In the genomic region with DNA sequence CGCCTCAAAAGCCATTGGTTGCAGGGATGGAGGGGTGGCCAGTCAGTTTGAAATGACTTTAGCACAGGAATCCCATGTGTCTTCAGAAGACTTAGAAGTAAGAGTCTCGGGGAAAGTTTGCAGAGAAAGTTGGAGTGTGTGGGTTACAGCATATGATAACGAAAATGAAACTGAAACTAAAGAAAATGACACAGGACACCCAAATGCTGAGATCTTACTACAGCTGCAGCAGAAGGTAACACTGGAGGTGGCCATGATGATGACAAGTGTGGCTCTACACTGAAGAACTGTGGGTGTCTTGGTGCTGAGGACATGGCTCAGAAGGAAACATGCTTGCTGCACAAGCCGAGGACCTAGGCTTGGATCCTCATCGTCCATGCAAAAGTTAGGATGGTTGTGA, we compare ENCODE assay signal across 33 mouse cellular contexts. TPM values are rescaled to one million over a fixed set of nuclear protein-coding genes. Genes with fewer than 3 reads are reported as not detected.
DNase-seq lines count a peak whose midpoint lies in the region; ATAC-seq and TF ChIP-seq lines count a peak whose summit lies in the region.
"Had no signal": no experiment of that assay in that cellular context is flagged by ENCODE, and none has a peak within 500 bp of the region (broad histone marks: within the 10 kb centered on the region; RNA-seq: fewer than 3 reads in every experiment).

No protein-coding gene starts in this region.

- no peaks in the 10 kb centered on the region for H3K9me3 ChIP-seq in MEL (replicated peaks; ENCODE audit: insufficient read depth, low read length)
- peaks cover 25% of the 10 kb centered on the region for H3K9me3 ChIP-seq in midbrain, postnatal 0 days (ENCODE audit: low read length)
- H3K9me3 ChIP-seq in hindbrain, embryonic 13.5 days, result peaks cover 10% of the 10 kb centered on the region; the same call in 1 of the 2 replicates
- H3K9me3 ChIP-seq: embryonic facial prominence, embryonic 12.5 days; embryonic facial prominence, embryonic 15.5 days; heart, embryonic 10.5 days; heart, embryonic 13.5 days had no signal

- peak; percentile 53 for DNase-seq in heart, adult 11 months
- no peak for DNase-seq in heart, postnatal 36 days
- DNase-seq in MEL (ENCODE audit: low read depth, low spot score), result peak; percentile 13
- DNase-seq in midbrain, postnatal 0 days (ENCODE audit: low spot score), result no peak
- no peak for DNase-seq in heart, adult 2 months
- DNase-seq: adrenal gland, postnatal 10 days; adrenal gland, postnatal 36 days; cerebellum, adult 18-20 months; cerebellum, adult 9-10 months; cerebellum, postnatal 25 days; forebrain, postnatal 0 days; gastrocnemius, adult 2 months; gastrocnemius, postnatal 14 days; heart, adult 18-20 months; heart, postnatal 14 days had no signal

- 82% methylated on average over 5 of the region's 5 CpGs for WGBS in midbrain, postnatal 0 days
- 86% methylated on average over 5 of the region's 5 CpGs for WGBS in hindbrain, embryonic 13.5 days
- 67% methylated on average over 5 of the region's 5 CpGs for WGBS in heart, adult 2 months

- no peaks in the 10 kb centered on the region for H3K79me2 ChIP-seq in MEL (ENCODE audit: control insufficient read depth, insufficient read depth, low read length, poor library complexity)
- H3K79me2 ChIP-seq in heart, adult 2 months (replicated peaks; ENCODE audit: control insufficient read depth, insufficient read depth, low read length), result no peaks in the 10 kb centered on the region

- TF ChIP-seq POLR2A in MEL (IDR thresholded peaks at IDR 0.05; ENCODE audit: control insufficient read depth in 1 of 2, insufficient read depth in 1 of 2, low read depth in 1 of 2, low read length in 2 of 2, poor library complexity in 1 of 2), result no peak
- TF ChIP-seq POLR2A in heart, adult 2 months (IDR thresholded peaks at IDR 0.05; ENCODE audit: insufficient read depth, low read depth, low read length), result no peak

- H3K27ac ChIP-seq in MEL (ENCODE audit: control insufficient read depth, low read depth, low read length), result no peak overlapping the region
- H3K27ac ChIP-seq in midbrain, postnatal 0 days (ENCODE audit: low read depth, low read length), result no peak overlapping the region
- no peak overlapping the region for H3K27ac ChIP-seq in hindbrain, embryonic 13.5 days
- H3K27ac ChIP-seq in heart, adult 2 months, result no peak overlapping the region
- H3K27ac ChIP-seq: embryonic facial prominence, embryonic 12.5 days; embryonic facial prominence, embryonic 15.5 days; gastrocnemius, adult 2 months; heart, embryonic 10.5 days; heart, embryonic 13.5 days; hindbrain, embryonic 12.5 days had no signal

- TF ChIP-seq EP300 in MEL (IDR thresholded peaks at IDR 0.05; ENCODE audit: low read depth in 1 of 2, low read length in 2 of 2), result no peak
- no peak for TF ChIP-seq EP300 in heart, adult 2 months (IDR thresholded peaks at IDR 0.05; ENCODE audit: insufficient read depth, low read depth, low read length)

- intact Hi-C loops in heart, postnatal 36 days (cut with DNase I), result no loop called here
- intact Hi-C loops in heart, adult 2 months (cut with DNase I), result no loop called here

- H3K4me1 ChIP-seq in MEL (ENCODE audit: control insufficient read depth in 1 of 2, insufficient read depth in 2 of 2, low read length in 2 of 2), result 0 out of 4 replicates have a peak, but pooled peaks cover 0 to 3% of the 10 kb centered on the region in 2 experiments
- no peaks in the 10 kb centered on the region for H3K4me1 ChIP-seq in midbrain, postnatal 0 days (ENCODE audit: insufficient read depth, low read length)
- no peaks in the 10 kb centered on the region for H3K4me1 ChIP-seq in hindbrain, embryonic 13.5 days (replicated peaks)
- H3K4me1 ChIP-seq in heart, adult 2 months (ENCODE audit: control insufficient read depth, insufficient read depth, low read length), result no peaks in the 10 kb centered on the region
- H3K4me1 ChIP-seq: embryonic facial prominence, embryonic 12.5 days; embryonic facial prominence, embryonic 15.5 days; heart, embryonic 10.5 days; heart, embryonic 13.5 days; hindbrain, embryonic 12.5 days had no signal

- peak; percentile 62 for ATAC-seq in CD4-positive, CD25-positive, alpha-beta regulatory T cell, adult 4 months
- ATAC-seq in midbrain, postnatal 0 days (ENCODE audit: low FRiP score), result no peak
- ATAC-seq in hindbrain, embryonic 13.5 days (ENCODE audit: low FRiP score), result no peak
- ATAC-seq: forebrain, embryonic 14.5 days; forebrain, postnatal 0 days; hindbrain, embryonic 16.5 days; intestine, embryonic 16.5 days had no signal

- H3K9ac ChIP-seq in MEL (ENCODE audit: control insufficient read depth, low read depth, low read length, poor library complexity, severe bottlenecking), result peak overlapping the region; percentile 4; the same call in 1 of the 2 replicates
- no peak overlapping the region for H3K9ac ChIP-seq in midbrain, postnatal 0 days (replicated peaks; ENCODE audit: low read length, poor library complexity, severe bottlenecking)
- H3K9ac ChIP-seq in hindbrain, embryonic 13.5 days, result no peak overlapping the region
- no peak overlapping the region for H3K9ac ChIP-seq in heart, adult 2 months (ENCODE audit: low read depth, low read length)
- H3K9ac ChIP-seq: embryonic facial prominence, embryonic 12.5 days; embryonic facial prominence, embryonic 15.5 days; forebrain, postnatal 0 days; heart, embryonic 13.5 days; hindbrain, embryonic 12.5 days had no signal

- no peaks in the 10 kb centered on the region for H3K27me3 ChIP-seq in MEL (ENCODE audit: control insufficient read depth in 1 of 2, insufficient read depth in 2 of 2, low read length in 2 of 2)
- no peaks in the 10 kb centered on the region for H3K27me3 ChIP-seq in midbrain, postnatal 0 days (ENCODE audit: insufficient read depth, low read length)
- no peaks in the 10 kb centered on the region for H3K27me3 ChIP-seq in hindbrain, embryonic 13.5 days
- H3K27me3 ChIP-seq in heart, adult 2 months (ENCODE audit: control insufficient read depth, insufficient read depth, low read length), result no peaks in the 10 kb centered on the region
- H3K27me3 ChIP-seq: embryonic facial prominence, embryonic 12.5 days; embryonic facial prominence, embryonic 15.5 days; heart, embryonic 13.5 days; hindbrain, embryonic 12.5 days had no signal

- peak overlapping the region; percentile 61 to 70 for H3K4me3 ChIP-seq in MEL (ENCODE audit: control insufficient read depth in 1 of 2, insufficient read depth in 1 of 2, low read depth in 2 of 2, low read length in 2 of 2)
- no peak overlapping the region for H3K4me3 ChIP-seq in midbrain, postnatal 0 days (ENCODE audit: low read depth, low read length)
- no peak overlapping the region for H3K4me3 ChIP-seq in hindbrain, embryonic 13.5 days
- H3K4me3 ChIP-seq in heart, adult 2 months, result no peak overlapping the region
- H3K4me3 ChIP-seq: embryonic facial prominence, embryonic 12.5 days; embryonic facial prominence, embryonic 15.5 days; gastrocnemius, adult 2 months; heart, embryonic 10.5 days; heart, embryonic 13.5 days; hindbrain, embryonic 12.5 days had no signal

- H3K36me3 ChIP-seq in MEL (ENCODE audit: control insufficient read depth in 1 of 2, insufficient read depth in 2 of 2, low read length in 2 of 2), result no peaks in the 10 kb centered on the region
- H3K36me3 ChIP-seq in midbrain, postnatal 0 days (ENCODE audit: insufficient read depth, low read length), result no peaks in the 10 kb centered on the region
- H3K36me3 ChIP-seq in hindbrain, embryonic 13.5 days, result no peaks in the 10 kb centered on the region
- H3K36me3 ChIP-seq in heart, adult 2 months (ENCODE audit: control insufficient read depth, insufficient read depth, low read length), result no peaks in the 10 kb centered on the region
- H3K36me3 ChIP-seq: embryonic facial prominence, embryonic 12.5 days; embryonic facial prominence, embryonic 15.5 days; heart, embryonic 10.5 days; heart, embryonic 13.5 days; hindbrain, embryonic 12.5 days had no signal

- no peak overlapping the region for H3K4me2 ChIP-seq in midbrain, postnatal 0 days (ENCODE audit: low read depth, low read length, poor library complexity, severe bottlenecking)
- H3K4me2 ChIP-seq in hindbrain, embryonic 13.5 days, result no peak overlapping the region
- H3K4me2 ChIP-seq: embryonic facial prominence, embryonic 12.5 days; embryonic facial prominence, embryonic 15.5 days; heart, embryonic 13.5 days; hindbrain, embryonic 12.5 days had no signal

- TF ChIP-seq CTCF in MEL (IDR thresholded peaks at IDR 0.05 in 2 of 3, conservative IDR thresholded peaks at IDR 0.05 in 1 of 3; ENCODE audit: control insufficient read depth in 1 of 3, insufficient read depth in 1 of 3, low read depth in 2 of 3, low read length in 3 of 3, poor library complexity in 1 of 3, severe bottlenecking in 1 of 3), result no peak
- TF ChIP-seq CTCF in midbrain, postnatal 0 days (IDR thresholded peaks at IDR 0.05), result no peak
- TF ChIP-seq CTCF in heart, adult 2 months (IDR thresholded peaks at IDR 0.05), result no peak

- TF ChIP-seq RAD21 in MEL (IDR thresholded peaks at IDR 0.05; ENCODE audit: low read depth, low read length), result no peak

TF ChIP-seq in MEL, 35 proteins besides CTCF, POLR2A, EP300 and RAD21:
- TF ChIP-seq SIN3A (IDR thresholded peaks at IDR 0.05; ENCODE audit: low read length) (no peak), TCF12 (IDR thresholded peaks at IDR 0.05; ENCODE audit: low read depth, low read length) (no peak), E2F4 (IDR thresholded peaks at IDR 0.05; ENCODE audit: borderline replicate concordance, low read depth, low read length) (no peak), KAT2A (conservative IDR thresholded peaks at IDR 0.05; ENCODE audit: low read depth, low read length) (no peak), JUND (IDR thresholded peaks at IDR 0.05; ENCODE audit: low read depth, low read length) (no peak), ETS1 (IDR thresholded peaks at IDR 0.05; ENCODE audit: low read depth, low read length) (0 out of 2 replicates have a peak, but pooled peaks have one; percentile 13), TBP (IDR thresholded peaks at IDR 0.05; ENCODE audit: low read depth, low read length) (no peak), SMC3 (IDR thresholded peaks at IDR 0.05; ENCODE audit: low read depth, low read length) (no peak)

RNA-seq across cellular contexts. Expression of a gene that starts 3.9 kb away (rescaled TPM):
- total RNA-seq in heart, postnatal 36 days (2021), result not detected
- not detected for polyA plus RNA-seq in CD4-positive, CD25-positive, alpha-beta regulatory T cell, adult 4 months (2017; shearing (Covaris generic))
- not detected in 2 replicates for total RNA-seq in MEL (2012; rRNA removed)
- polyA plus RNA-seq in MEL (2012; ENCODE audit: insufficient read depth in 1 of 2, insufficient read length in 2 of 2, low read depth in 1 of 2, low replicate concordance in 2 of 2, missing spikeins in 1 of 2), result not detected
- total RNA-seq in midbrain, postnatal 0 days (2014; rRNA removed), result not detected in 2 replicates
- not detected in 2 replicates for polyA plus RNA-seq in midbrain, postnatal 0 days (2015; fragmentation: Nextera tagmentation; extraction: Ambion mirVana)
- polyA plus RNA-seq in hindbrain, embryonic 13.5 days (2015; fragmentation: Nextera tagmentation; extraction: Ambion mirVana), result not detected in 2 replicates
- not detected for total RNA-seq in heart, adult 2 months (2021)
- polyA plus RNA-seq in heart, adult 2 months (2012; rRNA removed), result not detected in 2 replicates
- total RNA-seq: adrenal gland, adult 18-20 months; adrenal gland, postnatal 10 days; adrenal gland, postnatal 36 days; common myeloid progenitor, adult 5-6 weeks; forebrain, postnatal 0 days; gastrocnemius, adult 2 months; gastrocnemius, postnatal 14 days; gastrocnemius, postnatal 4 days; heart, adult 18-20 months; heart, postnatal 14 days; hematopoietic stem cell, adult 5-6 weeks had no signal
- polyA plus RNA-seq: C2C12; embryonic facial prominence, embryonic 12.5 days; forebrain, embryonic 11.5 days; forebrain, embryonic 14.5 days; forebrain, postnatal 0 days; frontal cortex, adult 2 months; heart, embryonic 10.5 days; heart, embryonic 13.5 days; heart, embryonic 16.5 days; hindbrain, embryonic 12.5 days; hindbrain, embryonic 16.5 days; intestine, embryonic 16.5 days had no signal

Comparison
In these comparisons a context has a peak if more than half of its experiments do, and no peak if none do; other contexts are left out.
1. DNase-seq: peak in heart, adult 11 months (single experiment) and MEL (single experiment); none in heart, postnatal 36 days (0 of 2), midbrain, postnatal 0 days (single experiment) and heart, adult 2 months (0 of 2).
2. H3K4me3 ChIP-seq: peak in MEL (2 of 2); none in midbrain, postnatal 0 days (single experiment), hindbrain, embryonic 13.5 days (single experiment) and heart, adult 2 months (single experiment).